Mouse (Mus musculus): ENCODE results near the gene Cep63. TPM values are rescaled to one million over a fixed set of nuclear protein-coding genes. Genes with fewer than 3 reads are reported as not detected.

Cep63 gene
- polyA plus RNA-seq, 1 experiment from 2014 or later, result 41.8 TPM

DNA sequence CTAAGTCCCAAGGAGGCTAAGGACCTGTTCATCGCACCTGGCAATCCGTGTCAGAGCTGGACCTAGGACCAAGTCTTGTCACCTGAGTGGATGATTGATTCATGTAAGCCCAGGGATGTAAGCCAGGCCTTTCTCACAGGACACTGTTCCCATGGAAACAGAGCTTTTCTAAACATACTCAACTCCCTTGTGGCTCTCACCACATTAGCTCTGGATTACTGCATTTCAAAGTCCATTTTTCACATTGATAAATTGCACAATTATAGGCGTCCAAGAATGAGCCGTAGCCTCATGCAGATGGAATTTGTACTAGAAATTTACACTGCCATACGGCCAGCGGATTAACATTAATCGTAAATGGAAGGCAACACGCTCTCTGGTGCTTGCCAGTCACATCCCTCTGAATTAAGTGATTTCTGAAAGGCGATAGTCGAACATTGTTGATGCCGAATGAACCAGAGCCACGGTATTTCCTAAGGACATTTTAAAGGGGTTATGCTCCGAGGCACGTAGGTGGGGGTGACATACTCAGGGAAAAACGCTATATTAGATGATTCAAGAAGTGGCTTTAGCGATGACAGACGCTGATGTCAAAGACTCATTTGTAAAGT, 23.7 kb upstream of the Cep63 start:
- no peaks in the 10 kb centered on the region for H3K36me3 ChIP-seq (ENCODE audit: control insufficient read depth, insufficient read depth, low read length)
- DNase-seq (ENCODE audit: low spot score) (peak; percentile 86), ATAC-seq (peak; percentile 78)
- WGBS, result 21% methylated on average over 17 of the region's 17 CpGs
- H3K4me1 ChIP-seq (ENCODE audit: control insufficient read depth, insufficient read depth, low read length), result peaks cover 27% of the 10 kb centered on the region
- no peaks in the 10 kb centered on the region for H3K9me3 ChIP-seq (replicated peaks; ENCODE audit: control insufficient read depth, low read length)
- no peaks in the 10 kb centered on the region for H3K27me3 ChIP-seq (replicated peaks; ENCODE audit: control insufficient read depth, insufficient read depth, low read length)
- peak overlapping the region; percentile 1; the same call in 1 of the 2 replicates for H3K4me2 ChIP-seq (ENCODE audit: low read length)
- H3K4me3 ChIP-seq (ENCODE audit: low read depth, low read length), result no peak overlapping the region
- peak overlapping the region; percentile 45; the same call in 1 of the 2 replicates for H3K27ac ChIP-seq (ENCODE audit: low read depth, low read length)
- no peak overlapping the region for H3K9ac ChIP-seq (ENCODE audit: low read length)

DNA sequence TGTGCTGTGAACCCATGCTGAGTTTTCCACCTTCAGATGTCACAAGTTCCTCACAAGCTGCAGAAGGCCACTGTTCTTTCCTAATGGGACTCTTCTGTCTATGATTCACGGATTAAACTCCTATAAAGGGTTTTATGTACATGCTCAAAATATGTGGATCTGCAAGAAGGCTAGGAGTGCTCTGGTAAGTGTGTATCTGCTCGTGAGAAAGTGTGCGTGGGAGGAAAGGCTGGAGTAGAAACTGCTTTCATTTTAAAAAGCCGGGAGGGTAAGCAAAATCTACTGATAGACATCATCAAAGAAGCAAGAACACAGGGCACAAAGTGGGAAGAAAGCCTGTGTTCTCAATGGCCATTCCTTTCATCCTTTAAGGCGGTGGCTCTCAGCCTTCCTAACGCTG, 20.7 kb upstream of the Cep63 start:
- Histone ChIP-seq H3K9me3 (replicated peaks; ENCODE audit: control insufficient read depth, low read length) (no peaks in the 10 kb centered on the region), H3K9ac (ENCODE audit: low read length) (no peak overlapping the region), H3K4me3 (ENCODE audit: low read depth, low read length) (no peak overlapping the region), H3K4me1 (ENCODE audit: control insufficient read depth, insufficient read depth, low read length) (peaks cover 49% of the 10 kb centered on the region), H3K27me3 (replicated peaks; ENCODE audit: control insufficient read depth, insufficient read depth, low read length) (no peaks in the 10 kb centered on the region), H3K27ac (ENCODE audit: low read depth, low read length) (no peak overlapping the region), H3K4me2 (ENCODE audit: low read length) (no peak overlapping the region), H3K36me3 (ENCODE audit: control insufficient read depth, insufficient read depth, low read length) (no peaks in the 10 kb centered on the region)
- 88% methylated on average over 6 of the region's 6 CpGs for WGBS
- no peak for DNase-seq (ENCODE audit: low spot score)
- ATAC-seq, result no peak

DNA sequence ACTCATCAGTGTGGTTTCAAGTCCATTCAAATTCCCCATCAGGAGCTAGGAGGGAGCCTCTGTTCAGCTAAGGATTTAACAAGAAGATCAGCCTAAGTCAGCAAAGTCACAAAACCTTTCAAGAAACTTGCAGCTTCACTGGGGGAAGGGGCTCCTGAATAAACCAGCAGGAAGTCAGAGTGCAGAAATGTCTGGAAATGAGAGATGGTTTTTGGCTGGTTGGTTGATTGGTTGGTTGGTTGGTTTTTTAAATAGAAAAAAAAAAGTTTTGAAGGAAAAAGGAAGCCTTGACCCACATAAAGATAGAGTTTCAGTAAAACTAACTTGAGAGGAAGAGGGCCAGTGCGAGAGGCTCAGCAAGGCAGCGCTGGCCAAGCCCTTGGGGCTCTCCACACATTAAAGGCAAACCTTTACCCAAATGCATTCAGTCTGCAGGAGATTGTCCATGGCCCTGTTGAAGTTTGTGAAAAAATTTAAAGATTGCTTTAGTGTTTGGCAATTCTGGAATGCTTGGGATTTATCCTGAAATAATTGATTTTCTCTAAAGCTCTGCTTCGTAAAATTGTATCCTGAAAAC, 18.9 kb upstream of the Cep63 start:
- H3K4me3 ChIP-seq (ENCODE audit: low read depth, low read length), result no peak overlapping the region
- DNase-seq (ENCODE audit: low spot score) (no peak), ATAC-seq (no peak)
- peaks cover 36% of the 10 kb centered on the region for H3K4me1 ChIP-seq (ENCODE audit: control insufficient read depth, insufficient read depth, low read length)
- H3K27ac ChIP-seq (ENCODE audit: low read depth, low read length), result no peak overlapping the region
- no peaks in the 10 kb centered on the region for H3K36me3 ChIP-seq (ENCODE audit: control insufficient read depth, insufficient read depth, low read length)
- no peak overlapping the region for H3K4me2 ChIP-seq (ENCODE audit: low read length)
- no peaks in the 10 kb centered on the region for H3K9me3 ChIP-seq (replicated peaks; ENCODE audit: control insufficient read depth, low read length)
- H3K9ac ChIP-seq (ENCODE audit: low read length), result no peak overlapping the region
- WGBS, result 81% methylated on average over 3 of the region's 3 CpGs
- H3K27me3 ChIP-seq (replicated peaks; ENCODE audit: control insufficient read depth, insufficient read depth, low read length), result no peaks in the 10 kb centered on the region

DNA sequence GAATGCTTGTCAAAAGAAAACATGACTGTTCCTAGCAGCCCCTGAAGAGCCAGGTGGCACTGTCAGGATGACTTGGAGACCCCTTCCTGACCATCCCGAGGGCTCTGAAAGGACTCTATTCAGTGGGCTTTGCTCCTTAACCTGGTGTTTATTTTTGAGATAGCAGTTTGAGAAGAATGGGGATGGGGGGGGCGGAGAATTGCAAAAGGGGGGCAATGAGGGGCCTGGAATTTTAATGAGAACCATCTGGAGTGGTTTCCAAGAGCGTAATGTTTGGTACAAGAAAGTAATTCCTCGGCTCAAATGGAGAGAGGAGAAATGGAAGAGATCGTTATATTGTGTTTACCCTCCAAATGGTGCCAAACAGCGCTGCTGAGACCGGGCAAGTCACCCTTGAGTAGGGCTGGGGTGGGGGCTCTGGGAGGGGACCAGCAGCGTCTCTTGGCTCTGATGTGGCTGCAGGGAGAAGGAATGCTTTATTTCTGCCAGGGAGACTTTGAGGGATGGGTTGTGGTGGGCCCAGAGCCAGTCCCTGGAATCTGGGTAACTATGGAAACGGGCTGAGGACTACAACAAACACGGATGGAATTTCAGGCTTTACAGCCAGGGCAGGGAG, 17.3 kb upstream of the Cep63 start:
- H3K27ac ChIP-seq (ENCODE audit: low read depth, low read length), result peak overlapping the region; percentile 84
- no peaks in the 10 kb centered on the region for H3K9me3 ChIP-seq (replicated peaks; ENCODE audit: control insufficient read depth, low read length)
- DNase-seq (ENCODE audit: low spot score), result peak; percentile 95
- peak; percentile 95 for ATAC-seq
- no peaks in the 10 kb centered on the region for H3K27me3 ChIP-seq (replicated peaks; ENCODE audit: control insufficient read depth, insufficient read depth, low read length)
- no peaks in the 10 kb centered on the region for H3K36me3 ChIP-seq (ENCODE audit: control insufficient read depth, insufficient read depth, low read length)
- H3K9ac ChIP-seq (ENCODE audit: low read length), result no peak overlapping the region
- 4% methylated on average over 10 of the region's 10 CpGs for WGBS
- peaks cover 27% of the 10 kb centered on the region for H3K4me1 ChIP-seq (ENCODE audit: control insufficient read depth, insufficient read depth, low read length)
- H3K4me2 ChIP-seq (ENCODE audit: low read length), result peak overlapping the region; percentile 43
- no peak overlapping the region for H3K4me3 ChIP-seq (ENCODE audit: low read depth, low read length)

DNA sequence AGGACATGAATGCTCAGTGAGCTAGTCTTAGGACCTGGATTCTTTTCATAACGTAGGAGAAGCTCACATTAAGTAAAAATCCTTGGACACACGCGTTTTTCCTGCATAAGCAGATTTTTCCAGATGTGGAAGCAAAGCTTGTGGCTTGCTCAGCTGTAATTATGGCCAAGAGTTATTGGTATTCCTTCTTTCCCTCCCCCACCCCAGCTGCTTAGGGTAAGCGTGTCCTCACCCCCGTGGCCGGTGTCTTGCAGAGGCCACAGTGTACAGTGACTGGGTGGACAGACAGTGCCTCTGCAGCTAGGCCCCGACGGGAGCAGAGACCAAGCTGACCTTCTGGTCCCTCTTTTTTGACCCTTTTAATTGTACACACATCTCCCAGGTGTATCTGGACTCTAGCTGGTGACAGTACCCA, 16.7 kb upstream of the Cep63 start:
- 61% methylated on average over 8 of the region's 8 CpGs for WGBS
- Histone ChIP-seq H3K27ac (ENCODE audit: low read depth, low read length) (peak overlapping the region; percentile 84), H3K36me3 (ENCODE audit: control insufficient read depth, insufficient read depth, low read length) (no peaks in the 10 kb centered on the region), H3K27me3 (replicated peaks; ENCODE audit: control insufficient read depth, insufficient read depth, low read length) (no peaks in the 10 kb centered on the region), H3K9me3 (replicated peaks; ENCODE audit: control insufficient read depth, low read length) (no peaks in the 10 kb centered on the region), H3K4me2 (ENCODE audit: low read length) (peak overlapping the region; percentile 43; the same call in 1 of the 2 replicates), H3K4me3 (ENCODE audit: low read depth, low read length) (no peak overlapping the region), H3K9ac (ENCODE audit: low read length) (no peak overlapping the region), H3K4me1 (ENCODE audit: control insufficient read depth, insufficient read depth, low read length) (peaks cover 27% of the 10 kb centered on the region)
- DNase-seq (ENCODE audit: low spot score) (no peak), ATAC-seq (peak; percentile 43)

DNA sequence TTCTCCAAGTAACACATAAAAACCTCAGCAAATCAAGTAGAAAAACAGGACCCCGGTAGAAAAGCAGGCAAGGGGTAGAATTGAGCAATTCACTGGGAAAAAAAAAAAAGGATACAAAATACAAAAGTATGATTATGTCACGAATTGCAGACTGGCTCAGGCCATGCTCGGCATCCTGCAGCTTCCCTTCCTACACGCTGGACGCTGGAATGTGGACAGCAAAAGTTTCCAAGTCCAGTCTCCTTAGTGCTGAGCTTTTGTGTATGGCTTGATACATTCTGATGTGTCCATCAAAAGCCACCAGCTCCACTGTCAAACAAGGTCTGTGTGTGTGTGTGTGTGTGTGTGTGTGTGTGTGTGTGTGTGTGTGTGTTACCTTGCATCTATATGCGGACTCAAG, 15.2 kb upstream of the Cep63 start:
- Histone ChIP-seq H3K4me3 (ENCODE audit: low read depth, low read length) (no peak overlapping the region), H3K9ac (ENCODE audit: low read length) (no peak overlapping the region), H3K4me2 (ENCODE audit: low read length) (no peak overlapping the region), H3K27me3 (replicated peaks; ENCODE audit: control insufficient read depth, insufficient read depth, low read length) (no peaks in the 10 kb centered on the region), H3K36me3 (ENCODE audit: control insufficient read depth, insufficient read depth, low read length) (no peaks in the 10 kb centered on the region), H3K4me1 (ENCODE audit: control insufficient read depth, insufficient read depth, low read length) (peaks cover 27% of the 10 kb centered on the region), H3K27ac (ENCODE audit: low read depth, low read length) (no peak overlapping the region), H3K9me3 (replicated peaks; ENCODE audit: control insufficient read depth, low read length) (no peaks in the 10 kb centered on the region)
- DNase-seq (ENCODE audit: low spot score) (no peak), ATAC-seq (no peak)
- WGBS, result 86% methylated on average over 6 of the region's 6 CpGs

DNA sequence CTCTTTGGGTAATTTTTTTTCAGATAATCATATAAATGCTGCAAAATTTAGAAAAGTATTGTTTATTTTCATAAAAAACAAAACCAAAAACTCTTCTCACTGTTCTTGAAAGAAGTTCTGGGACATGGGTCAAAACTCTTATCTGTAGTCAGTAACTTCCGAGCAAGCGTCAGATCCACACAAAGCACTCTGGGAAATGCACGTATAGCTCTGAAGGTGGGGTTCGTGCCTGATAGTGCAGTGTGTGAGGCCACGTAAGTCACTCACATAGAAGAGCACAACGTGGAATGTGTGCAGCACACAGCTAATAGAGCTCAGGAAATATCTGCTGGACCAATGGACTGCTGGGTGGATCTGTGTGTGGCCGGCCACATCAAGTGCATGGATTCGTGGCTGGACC, 13.2 kb upstream of the Cep63 start:
- Histone ChIP-seq H3K9ac (ENCODE audit: low read length) (no peak overlapping the region), H3K4me1 (ENCODE audit: control insufficient read depth, insufficient read depth, low read length) (peaks cover 18% of the 10 kb centered on the region), H3K4me2 (ENCODE audit: low read length) (no peak overlapping the region), H3K36me3 (ENCODE audit: control insufficient read depth, insufficient read depth, low read length) (peaks cover 5% of the 10 kb centered on the region), H3K27ac (ENCODE audit: low read depth, low read length) (no peak overlapping the region), H3K27me3 (replicated peaks; ENCODE audit: control insufficient read depth, insufficient read depth, low read length) (no peaks in the 10 kb centered on the region), H3K9me3 (replicated peaks; ENCODE audit: control insufficient read depth, low read length) (no peaks in the 10 kb centered on the region), H3K4me3 (ENCODE audit: low read depth, low read length) (no peak overlapping the region)
- no peak for DNase-seq (ENCODE audit: low spot score)
- no peak for ATAC-seq
- 92% methylated on average over 8 of the region's 8 CpGs for WGBS

DNA sequence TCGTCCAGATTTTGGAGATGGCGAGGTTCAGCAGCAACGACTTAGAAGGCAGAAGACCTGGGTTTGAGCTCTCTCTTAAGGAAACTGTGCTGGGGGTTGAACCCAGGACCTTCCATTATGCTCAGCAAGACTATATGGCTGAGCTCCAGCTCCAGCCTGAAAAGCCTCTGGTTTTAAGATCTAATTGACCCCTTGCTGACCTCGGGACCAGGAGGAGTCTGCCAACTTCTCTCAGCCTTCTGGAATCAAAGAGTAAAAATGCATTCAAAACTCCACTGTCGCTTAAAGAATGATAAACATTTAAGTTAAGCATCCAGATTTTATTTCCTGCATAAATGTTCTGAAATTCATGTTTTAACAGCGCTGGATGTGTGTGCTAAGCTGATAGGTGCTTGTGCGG, 12.6 kb upstream of the Cep63 start:
- H3K4me3 ChIP-seq (ENCODE audit: low read depth, low read length), result no peak overlapping the region
- WGBS, result 67% methylated on average over 7 of the region's 7 CpGs
- no peak overlapping the region for H3K9ac ChIP-seq (ENCODE audit: low read length)
- H3K27me3 ChIP-seq (replicated peaks; ENCODE audit: control insufficient read depth, insufficient read depth, low read length), result no peaks in the 10 kb centered on the region
- DNase-seq (ENCODE audit: low spot score) (no peak), ATAC-seq (no peak)
- H3K36me3 ChIP-seq (ENCODE audit: control insufficient read depth, insufficient read depth, low read length), result peaks cover 11% of the 10 kb centered on the region
- no peak overlapping the region for H3K27ac ChIP-seq (ENCODE audit: low read depth, low read length)
- H3K4me1 ChIP-seq (ENCODE audit: control insufficient read depth, insufficient read depth, low read length), result peaks cover 13% of the 10 kb centered on the region
- H3K9me3 ChIP-seq (replicated peaks; ENCODE audit: control insufficient read depth, low read length), result no peaks in the 10 kb centered on the region
- no peak overlapping the region for H3K4me2 ChIP-seq (ENCODE audit: low read length)

DNA sequence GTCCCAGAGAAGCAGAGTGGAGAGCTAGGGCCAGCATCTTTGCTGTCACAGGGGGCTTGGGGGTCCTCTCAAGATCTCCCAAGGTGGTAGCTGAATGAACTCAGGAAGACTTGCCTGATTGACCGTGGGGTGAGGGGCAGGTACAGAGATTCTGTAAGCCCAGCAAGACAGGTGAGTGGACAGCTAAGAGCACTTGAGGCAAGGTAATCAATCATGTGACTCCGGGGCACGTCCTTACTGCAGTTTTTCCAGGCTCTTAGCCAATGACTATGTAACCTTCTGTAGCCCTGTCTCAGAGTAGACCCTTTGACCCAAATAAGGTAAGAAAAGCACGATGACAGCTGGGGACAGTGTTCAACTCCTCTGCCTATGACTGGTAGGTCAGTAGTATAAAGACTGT, 10.8 kb upstream of the Cep63 start:
- no peak for ATAC-seq
- Histone ChIP-seq H3K27ac (ENCODE audit: low read depth, low read length) (no peak overlapping the region), H3K4me3 (ENCODE audit: low read depth, low read length) (no peak overlapping the region), H3K27me3 (replicated peaks; ENCODE audit: control insufficient read depth, insufficient read depth, low read length) (no peaks in the 10 kb centered on the region), H3K36me3 (ENCODE audit: control insufficient read depth, insufficient read depth, low read length) (peaks cover 18% of the 10 kb centered on the region), H3K9me3 (replicated peaks; ENCODE audit: control insufficient read depth, low read length) (no peaks in the 10 kb centered on the region), H3K4me1 (ENCODE audit: control insufficient read depth, insufficient read depth, low read length) (no peaks in the 10 kb centered on the region), H3K9ac (ENCODE audit: low read length) (no peak overlapping the region), H3K4me2 (ENCODE audit: low read length) (no peak overlapping the region)
- WGBS, result 85% methylated on average over 4 of the region's 4 CpGs
- no peak for DNase-seq (ENCODE audit: low spot score)

All from forebrain, embryonic 14.5 days (tissue).